Mouse (Mus musculus): ENCODE results near the gene Rab15.
"Not testable (repeated sequence)": the region's sequence is repeated elsewhere in the genome, so short reads cannot be mapped to it uniquely, and the experiment has no call there.

Rab15 gene

GRCm38 (mm10) chr12:76818120-76818519 lies 4.6 kb downstream of the Rab15 start:
- DNase-seq = peak; percentile 56 to 67

- no peak for DNase-seq
Measured at GRCm38 (mm10) chr12:76817176-76817575, 5.5 kb downstream of the Rab15 start.

- DNase-seq = no peak
Measured at GRCm38 (mm10) chr12:76816720-76817119, 6.0 kb downstream of the Rab15 start.

- no peak for DNase-seq
Measured at GRCm38 (mm10) chr12:76814120-76814519, 8.6 kb downstream of the Rab15 start.

- DNase-seq = no peak
Measured at GRCm38 (mm10) chr12:76813543-76813942, 9.2 kb downstream of the Rab15 start.

- DNase-seq = no peak
Measured at GRCm38 (mm10) chr12:76811006-76811405, 11.7 kb downstream of the Rab15 start.

GRCm38 (mm10) chr12:76810491-76810890 lies 12.2 kb downstream of the Rab15 start:
- DNase-seq = no peak

GRCm38 (mm10) chr12:76807796-76808195 lies 14.9 kb downstream of the Rab15 start:
- DNase-seq = no peak

GRCm38 (mm10) chr12:76805056-76805811 lies 17.5 kb downstream of the Rab15 start:
- DNase-seq = no peak

- DNase-seq = peak; percentile 47 to 70
Measured at GRCm38 (mm10) chr12:76803700-76804252, 18.9 kb downstream of the Rab15 start.

- no peak for DNase-seq
Measured at GRCm38 (mm10) chr12:76803028-76803427, 19.7 kb downstream of the Rab15 start.

- DNase-seq = no peak
Measured at GRCm38 (mm10) chr12:76798008-76798720, 24.5 kb downstream of the Rab15 start.

- DNase-seq = no peak
Measured at GRCm38 (mm10) chr12:76796938-76797539, 25.7 kb downstream of the Rab15 start.

GRCm38 (mm10) chr12:76795350-76795749 lies 27.4 kb downstream of the Rab15 start, which contains the start of gene Gpx2:
Gene Gpx2, minus strand, starts transcription at chr12:76795554.
- DNase-seq = no peak

GRCm38 (mm10) chr12:76792540-76792939 lies 30.2 kb downstream of the Rab15 start:
- not testable (repeated sequence) for DNase-seq

- DNase-seq = no peak
Measured at GRCm38 (mm10) chr12:76790446-76791084, 32.1 kb downstream of the Rab15 start.

- DNase-seq = no peak
Measured at GRCm38 (mm10) chr12:76784056-76784619, 38.6 kb downstream of the Rab15 start.

GRCm38 (mm10) chr12:76780639-76781468 lies 41.9 kb downstream of the Rab15 start:
- DNase-seq = no peak

- DNase-seq = no peak
Measured at GRCm38 (mm10) chr12:76779951-76780350, 42.8 kb downstream of the Rab15 start.

GRCm38 (mm10) chr12:76778305-76779083 lies 44.2 kb downstream of the Rab15 start:
- DNase-seq = no peak

- no peak for DNase-seq
Measured at GRCm38 (mm10) chr12:76777845-76778244, 44.9 kb downstream of the Rab15 start.
